Mouse (Mus musculus): ENCODE measurements around the gene Dupd1. TPM values are rescaled to one million over a fixed set of nuclear protein-coding genes. Genes with fewer than 3 reads are reported as not detected.

The Dupd1 gene
- polyA plus RNA-seq, 1 experiment = 0.04 TPM

DNA sequence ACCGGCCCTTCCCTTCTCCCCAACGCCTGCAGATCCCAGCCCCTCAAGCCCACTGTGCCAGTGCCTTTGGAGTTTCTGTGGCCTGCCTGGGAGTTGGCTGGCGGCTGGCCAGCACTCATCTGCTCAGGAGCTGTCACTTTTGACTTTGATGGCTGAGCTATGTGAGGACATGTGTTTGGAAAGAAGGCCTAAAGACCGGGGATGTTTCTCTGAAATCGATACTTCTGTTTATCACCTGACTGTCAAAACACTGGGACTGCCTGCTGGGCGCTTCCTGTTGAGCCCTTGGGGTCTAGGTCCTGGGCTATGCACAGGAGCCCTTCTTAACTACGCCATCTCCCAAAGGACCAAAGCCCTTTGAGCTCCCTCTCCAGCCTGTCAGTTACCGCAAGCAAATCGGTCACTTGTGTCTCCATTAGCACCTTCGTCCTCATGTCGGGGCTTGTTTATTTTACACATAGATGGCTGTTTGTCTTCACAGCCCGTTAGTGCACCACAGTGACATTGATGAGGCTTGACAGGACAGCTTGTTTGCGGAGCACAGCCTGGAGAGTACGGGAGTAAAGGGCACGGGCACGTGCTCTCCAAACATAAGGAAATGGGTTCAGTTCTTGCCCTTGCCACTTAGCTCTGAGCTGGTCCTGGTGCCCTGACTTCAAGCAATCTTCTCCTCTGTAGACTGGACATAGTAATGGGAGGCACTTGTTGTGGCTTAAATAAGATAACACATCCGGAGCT lies 5.4 kb upstream of the Dupd1 start:
- TF ChIP-seq CEBPB (IDR thresholded peaks at IDR 0.05; ENCODE audit: low read depth) (no peak), MYOG (IDR thresholded peaks at IDR 0.05; ENCODE audit: control insufficient read depth, extremely low read depth, insufficient read length) (no peak), CTCF (IDR thresholded peaks at IDR 0.05; ENCODE audit: control insufficient read depth, insufficient read depth, insufficient read length) (no peak), FOSL1 (IDR thresholded peaks at IDR 0.05; ENCODE audit: insufficient read depth, low read length, poor library complexity, severe bottlenecking) (no peak), MAX (IDR thresholded peaks at IDR 0.05) (no peak), MYOD1 (IDR thresholded peaks at IDR 0.05; ENCODE audit: control insufficient read depth, insufficient read length, low read depth) (no peak), USF1 (IDR thresholded peaks at IDR 0.05; ENCODE audit: low read depth) (no peak)
- no peaks in the 10 kb centered on the region for H3K79me2 ChIP-seq (ENCODE audit: control insufficient read depth, insufficient read depth)

DNA sequence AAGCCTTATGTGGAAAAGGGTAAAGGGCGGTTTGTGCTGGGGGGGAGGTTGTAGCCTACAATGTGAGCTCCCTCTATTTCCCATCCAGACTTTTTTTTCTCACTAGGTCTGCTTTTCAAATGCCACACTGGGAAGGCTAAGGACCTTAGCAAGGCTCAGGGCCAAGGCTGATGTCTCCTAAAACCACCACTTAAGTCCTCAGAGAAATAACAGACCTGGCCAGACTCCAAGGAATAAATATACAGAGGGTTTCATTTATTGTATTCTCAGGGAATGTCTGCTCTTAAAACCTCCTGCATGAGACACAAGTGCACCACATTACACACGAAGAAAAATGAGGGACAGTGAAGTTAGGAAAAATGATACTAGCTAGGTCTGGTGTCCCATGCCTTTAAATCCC lies 3.1 kb downstream of the Dupd1 start:
- H3K27me3 ChIP-seq (ENCODE audit: control insufficient read depth, insufficient read depth, insufficient read length) = no peaks in the 10 kb centered on the region
- no peaks in the 10 kb centered on the region for H3K79me3 ChIP-seq (ENCODE audit: low read depth)
- TF ChIP-seq MYOG (IDR thresholded peaks at IDR 0.05; ENCODE audit: control insufficient read depth, extremely low read depth, insufficient read length) (no peak), FOSL1 (IDR thresholded peaks at IDR 0.05; ENCODE audit: insufficient read depth, low read length, poor library complexity, severe bottlenecking) (no peak), CEBPB (IDR thresholded peaks at IDR 0.05; ENCODE audit: low read depth) (no peak), USF1 (IDR thresholded peaks at IDR 0.05; ENCODE audit: low read depth) (no peak), CTCF (IDR thresholded peaks at IDR 0.05; ENCODE audit: control insufficient read depth, insufficient read depth, insufficient read length) (no peak), MYOD1 (IDR thresholded peaks at IDR 0.05; ENCODE audit: control insufficient read depth, insufficient read length, low read depth) (no peak), MAX (IDR thresholded peaks at IDR 0.05) (no peak)
- H3ac ChIP-seq (ENCODE audit: control insufficient read depth, insufficient read length, low read depth) = no peak overlapping the region
- H3K79me2 ChIP-seq (ENCODE audit: control insufficient read depth, insufficient read depth) = no peaks in the 10 kb centered on the region
- H3K4me3 ChIP-seq (ENCODE audit: insufficient read depth, poor library complexity, severe bottlenecking) = no peak overlapping the region
- no peaks in the 10 kb centered on the region for H3K36me3 ChIP-seq (ENCODE audit: control insufficient read depth, insufficient read depth)

More for the DNA sequence above, 5.4 kb upstream of the Dupd1 start:
- no peaks in the 10 kb centered on the region for H3K79me3 ChIP-seq (ENCODE audit: low read depth)
- no peaks in the 10 kb centered on the region for H3K27me3 ChIP-seq (ENCODE audit: control insufficient read depth, insufficient read depth, insufficient read length)
- no peak overlapping the region for H3ac ChIP-seq (ENCODE audit: control insufficient read depth, insufficient read length, low read depth)
- H3K36me3 ChIP-seq (ENCODE audit: control insufficient read depth, insufficient read depth) = no peaks in the 10 kb centered on the region
- H3K4me3 ChIP-seq (ENCODE audit: insufficient read depth, poor library complexity, severe bottlenecking) = no peak overlapping the region

DNA sequence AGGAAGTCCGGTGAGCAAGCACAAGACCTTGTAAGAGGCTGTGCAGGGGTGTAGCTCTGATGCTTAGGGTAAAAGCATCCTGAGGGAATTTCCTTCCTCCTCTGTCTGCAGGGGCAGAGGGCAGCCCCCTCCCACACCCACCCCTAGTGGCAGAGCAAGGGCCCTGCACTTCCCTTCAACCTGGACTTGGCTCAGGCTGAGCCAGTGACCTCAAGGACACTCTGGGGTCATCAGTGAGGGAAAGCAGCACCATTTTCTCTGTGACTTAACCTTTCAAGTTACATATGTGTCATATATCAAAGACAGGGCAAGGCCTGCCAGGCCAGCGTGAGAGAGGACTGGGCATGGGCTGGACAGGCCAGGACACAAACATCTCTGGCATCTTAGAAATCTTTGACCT lies 4.8 kb downstream of the Dupd1 start:
- H3K27me3 ChIP-seq (ENCODE audit: control insufficient read depth, insufficient read depth, insufficient read length) = no peaks in the 10 kb centered on the region
- TF ChIP-seq FOSL1 (IDR thresholded peaks at IDR 0.05; ENCODE audit: insufficient read depth, low read length, poor library complexity, severe bottlenecking) (no peak), CEBPB (IDR thresholded peaks at IDR 0.05; ENCODE audit: low read depth) (no peak), CTCF (IDR thresholded peaks at IDR 0.05; ENCODE audit: control insufficient read depth, insufficient read depth, insufficient read length) (no peak), MAX (IDR thresholded peaks at IDR 0.05) (no peak), MYOD1 (IDR thresholded peaks at IDR 0.05; ENCODE audit: control insufficient read depth, insufficient read length, low read depth) (no peak), MYOG (IDR thresholded peaks at IDR 0.05; ENCODE audit: control insufficient read depth, extremely low read depth, insufficient read length) (no peak), USF1 (IDR thresholded peaks at IDR 0.05; ENCODE audit: low read depth) (no peak)
- H3ac ChIP-seq (ENCODE audit: control insufficient read depth, insufficient read length, low read depth) = no peak overlapping the region
- H3K36me3 ChIP-seq (ENCODE audit: control insufficient read depth, insufficient read depth) = no peaks in the 10 kb centered on the region
- no peaks in the 10 kb centered on the region for H3K79me3 ChIP-seq (ENCODE audit: low read depth)
- no peak overlapping the region for H3K4me3 ChIP-seq (ENCODE audit: insufficient read depth, poor library complexity, severe bottlenecking)
- no peaks in the 10 kb centered on the region for H3K79me2 ChIP-seq (ENCODE audit: control insufficient read depth, insufficient read depth)

DNA sequence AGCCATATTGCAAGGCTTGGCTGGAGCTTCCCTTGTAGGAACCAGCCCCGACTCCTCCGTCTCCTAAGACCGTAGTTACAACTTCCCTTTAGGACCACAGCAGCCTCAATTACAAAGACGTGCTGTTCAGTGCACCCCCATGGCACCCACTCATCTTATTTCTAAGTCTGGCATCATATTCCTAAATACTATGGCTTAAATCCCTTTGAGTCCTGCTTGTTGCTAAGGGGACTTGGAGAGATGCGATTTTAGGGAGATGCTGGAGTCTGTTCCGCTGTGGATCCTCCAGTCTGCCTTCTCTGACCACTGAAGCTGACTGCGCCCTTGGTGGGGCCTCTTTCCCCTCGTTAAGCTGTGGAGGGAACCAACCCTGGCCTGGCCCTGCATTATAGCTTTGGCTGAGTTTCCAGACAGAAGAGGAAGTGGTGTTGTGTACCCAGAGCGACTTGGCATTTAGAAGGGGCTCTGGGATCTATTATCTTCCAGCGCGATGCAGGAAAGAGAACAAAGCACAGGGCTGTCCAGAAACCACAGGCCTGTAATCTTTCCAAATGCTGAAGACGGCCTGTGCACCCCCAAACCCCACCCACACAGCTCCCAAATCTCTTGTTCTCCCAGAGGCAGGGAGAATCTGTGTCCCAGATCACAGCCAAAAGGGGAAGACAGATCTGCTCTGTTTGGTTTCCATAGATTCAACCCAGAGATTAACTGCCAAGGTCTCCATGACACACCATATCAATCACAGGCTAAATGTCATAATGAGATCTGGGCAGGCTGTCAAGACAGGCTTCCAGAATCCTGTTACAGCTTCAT lies 7.4 kb downstream of the Dupd1 start:
- no peak overlapping the region for H3K4me3 ChIP-seq (ENCODE audit: insufficient read depth, poor library complexity, severe bottlenecking)
- no peak for TF ChIP-seq MAX (IDR thresholded peaks at IDR 0.05)
- TF ChIP-seq USF1 (IDR thresholded peaks at IDR 0.05; ENCODE audit: low read depth) = no peak
- no peak for TF ChIP-seq CEBPB (IDR thresholded peaks at IDR 0.05; ENCODE audit: low read depth)
- TF ChIP-seq MYOG (IDR thresholded peaks at IDR 0.05; ENCODE audit: control insufficient read depth, extremely low read depth, insufficient read length) = no peak
- TF ChIP-seq MYOD1 (IDR thresholded peaks at IDR 0.05; ENCODE audit: control insufficient read depth, insufficient read length, low read depth) = no peak
- TF ChIP-seq FOSL1 (IDR thresholded peaks at IDR 0.05; ENCODE audit: insufficient read depth, low read length, poor library complexity, severe bottlenecking) = no peak
- no peak for TF ChIP-seq CTCF (IDR thresholded peaks at IDR 0.05; ENCODE audit: control insufficient read depth, insufficient read depth, insufficient read length)

GRCm38 (mm10) chr14:21705462-21705861 lies 8.9 kb downstream of the Dupd1 start:
- H3K4me3 ChIP-seq (ENCODE audit: insufficient read depth, poor library complexity, severe bottlenecking) = no peak overlapping the region
- TF ChIP-seq USF1 (IDR thresholded peaks at IDR 0.05; ENCODE audit: low read depth) (no peak), MYOD1 (IDR thresholded peaks at IDR 0.05; ENCODE audit: control insufficient read depth, insufficient read length, low read depth) (no peak), FOSL1 (IDR thresholded peaks at IDR 0.05; ENCODE audit: insufficient read depth, low read length, poor library complexity, severe bottlenecking) (no peak), CEBPB (IDR thresholded peaks at IDR 0.05; ENCODE audit: low read depth) (no peak), MAX (IDR thresholded peaks at IDR 0.05) (no peak), MYOG (IDR thresholded peaks at IDR 0.05; ENCODE audit: control insufficient read depth, extremely low read depth, insufficient read length) (no peak), CTCF (IDR thresholded peaks at IDR 0.05; ENCODE audit: control insufficient read depth, insufficient read depth, insufficient read length) (no peak)
- no peak overlapping the region for H3ac ChIP-seq (ENCODE audit: control insufficient read depth, insufficient read length, low read depth)
- H3K79me2 ChIP-seq (ENCODE audit: control insufficient read depth, insufficient read depth) = no peaks in the 10 kb centered on the region
- no peaks in the 10 kb centered on the region for H3K79me3 ChIP-seq (ENCODE audit: low read depth)
- no peaks in the 10 kb centered on the region for H3K27me3 ChIP-seq (ENCODE audit: control insufficient read depth, insufficient read depth, insufficient read length)
- no peaks in the 10 kb centered on the region for H3K36me3 ChIP-seq (ENCODE audit: control insufficient read depth, insufficient read depth)

More for the DNA sequence above, 7.4 kb downstream of the Dupd1 start:
- Histone ChIP-seq H3K79me2 (ENCODE audit: control insufficient read depth, insufficient read depth) (no peaks in the 10 kb centered on the region), H3K79me3 (ENCODE audit: low read depth) (no peaks in the 10 kb centered on the region), H3K36me3 (ENCODE audit: control insufficient read depth, insufficient read depth) (no peaks in the 10 kb centered on the region), H3ac (ENCODE audit: control insufficient read depth, insufficient read length, low read depth) (no peak overlapping the region), H3K27me3 (ENCODE audit: control insufficient read depth, insufficient read depth, insufficient read length) (no peaks in the 10 kb centered on the region)

All from C2C12 (cell line).